In genomic region chr7:113723905-113724304, GRCm38 (mm10) we compare ENCODE assay signal across 29 mouse cellular contexts. TPM values are rescaled to one million over a fixed set of nuclear protein-coding genes. Genes with fewer than 3 reads are reported as not detected.
"Had no signal": no experiment of that assay in that cellular context is flagged by ENCODE, and none has a peak within 500 bp of the region (broad histone marks: within the 10 kb centered on the region; RNA-seq: fewer than 3 reads in every experiment).

No protein-coding gene starts in this region.

- H3K4me2 ChIP-seq: embryonic facial prominence, embryonic 12.5 days; embryonic facial prominence, embryonic 13.5 days; embryonic facial prominence, embryonic 15.5 days; forebrain, embryonic 12.5 days; forebrain, embryonic 13.5 days; forebrain, embryonic 15.5 days had no signal

- ATAC-seq: forebrain, embryonic 13.5 days; forebrain, embryonic 14.5 days; forebrain, embryonic 15.5 days; forebrain, embryonic 16.5 days; forebrain, postnatal 0 days had no signal

- H3K9me3 ChIP-seq: embryonic facial prominence, embryonic 10.5 days; embryonic facial prominence, embryonic 12.5 days; embryonic facial prominence, embryonic 13.5 days; embryonic facial prominence, embryonic 15.5 days; forebrain, embryonic 10.5 days; forebrain, embryonic 12.5 days; forebrain, embryonic 13.5 days; forebrain, embryonic 15.5 days; heart, embryonic 10.5 days had no signal

- H3K27ac ChIP-seq: embryonic facial prominence, embryonic 10.5 days; embryonic facial prominence, embryonic 12.5 days; embryonic facial prominence, embryonic 13.5 days; embryonic facial prominence, embryonic 15.5 days; forebrain, embryonic 10.5 days; forebrain, embryonic 12.5 days; forebrain, embryonic 13.5 days; forebrain, embryonic 15.5 days; gastrocnemius, adult 2 months; heart, adult 2 months; heart, embryonic 10.5 days had no signal

- H3K4me1 ChIP-seq: embryonic facial prominence, embryonic 12.5 days; embryonic facial prominence, embryonic 13.5 days; embryonic facial prominence, embryonic 15.5 days; forebrain, embryonic 12.5 days; forebrain, embryonic 13.5 days; forebrain, embryonic 15.5 days had no signal

- H3K9ac ChIP-seq: embryonic facial prominence, embryonic 12.5 days; embryonic facial prominence, embryonic 13.5 days; embryonic facial prominence, embryonic 15.5 days; forebrain, embryonic 12.5 days; forebrain, embryonic 13.5 days; forebrain, embryonic 15.5 days; forebrain, postnatal 0 days had no signal

- H3K36me3 ChIP-seq: embryonic facial prominence, embryonic 10.5 days; embryonic facial prominence, embryonic 12.5 days; embryonic facial prominence, embryonic 13.5 days; embryonic facial prominence, embryonic 15.5 days; forebrain, embryonic 10.5 days; forebrain, embryonic 12.5 days; forebrain, embryonic 15.5 days; heart, embryonic 10.5 days had no signal

- H3K4me3 ChIP-seq: embryonic facial prominence, embryonic 10.5 days; embryonic facial prominence, embryonic 12.5 days; embryonic facial prominence, embryonic 13.5 days; embryonic facial prominence, embryonic 15.5 days; erythroblast, embryonic 14.5 days; forebrain, embryonic 10.5 days; forebrain, embryonic 12.5 days; forebrain, embryonic 13.5 days; forebrain, embryonic 15.5 days; gastrocnemius, adult 2 months; heart, adult 2 months; heart, embryonic 10.5 days had no signal

- DNase-seq: cerebellum, adult 9-10 months; cerebellum, adult 9-11 months; cerebellum, postnatal 10 days; cerebellum, postnatal 14 days; cerebellum, postnatal 25 days; cerebellum, postnatal 36 days; embryo, embryonic 11 days; forebrain, postnatal 0 days; gastrocnemius, adult 2 months; gastrocnemius, postnatal 10 days; gastrocnemius, postnatal 14 days; gastrocnemius, postnatal 25 days; gastrocnemius, postnatal 36 days; heart, adult 18-20 months; heart, adult 2 months had no signal

- H3K27me3 ChIP-seq: embryonic facial prominence, embryonic 12.5 days; embryonic facial prominence, embryonic 13.5 days; embryonic facial prominence, embryonic 15.5 days; forebrain, embryonic 12.5 days; forebrain, embryonic 13.5 days; forebrain, embryonic 15.5 days had no signal

RNA-seq across cellular contexts. Expression of gene Spon1, which starts 41.9 kb away (rescaled TPM):
- total RNA-seq: common myeloid progenitor, adult 5-6 weeks; granulocyte monocyte progenitor cell, adult 5-6 weeks had no signal
- polyA plus RNA-seq: erythroblast, embryonic 14.5 days had no signal
